Mouse (Mus musculus): Measurements from ENCODE around the gene Setd7.

The Setd7 gene

GRCm38 (mm10) chr3:51475706-51476105 is 85.0 kb downstream of the Setd7 start:
- DNase-seq (ENCODE audit: low spot score in 2 of 2): no peak

- DNase-seq (ENCODE audit: low spot score in 2 of 2): no peak
These were observed 92.1 kb downstream of the Setd7 start for GRCm38 (mm10) chr3:51468530-51468929.

Data from right cerebral cortex, postnatal 10 days (tissue).